Mouse (Mus musculus): ENCODE data around the gene Etnk1.
A peak's percentile ranks its signal among the peaks of the same experiment; 100 is the strongest.

Etnk1 gene

GRCm38 (mm10) chr6:143213461-143213860, 46.4 kb downstream of the Etnk1 start:
- no peak for DNase-seq (ENCODE audit: low read depth, low spot score)

GRCm38 (mm10) chr6:143216221-143216620, 49.2 kb downstream of the Etnk1 start:
- no peak for DNase-seq (ENCODE audit: low read depth, low spot score)

- peak; percentile 93 for DNase-seq (ENCODE audit: low read depth, low spot score)
These were observed 52.3 kb downstream of the Etnk1 start for GRCm38 (mm10) chr6:143219347-143219746.

GRCm38 (mm10) chr6:143221245-143221644, 54.2 kb downstream of the Etnk1 start:
- peak; percentile 54 for DNase-seq (ENCODE audit: low read depth, low spot score)

GRCm38 (mm10) chr6:143224057-143224456, 57.0 kb downstream of the Etnk1 start:
- no peak for DNase-seq (ENCODE audit: low read depth, low spot score)

- DNase-seq (ENCODE audit: low read depth, low spot score): no peak
These were observed 57.9 kb downstream of the Etnk1 start for GRCm38 (mm10) chr6:143224885-143225284.

GRCm38 (mm10) chr6:143228696-143229095, 61.7 kb downstream of the Etnk1 start:
- DNase-seq (ENCODE audit: low read depth, low spot score): no peak

- no peak for DNase-seq (ENCODE audit: low read depth, low spot score)
These were observed 62.9 kb downstream of the Etnk1 start for GRCm38 (mm10) chr6:143229906-143230305.

GRCm38 (mm10) chr6:143230888-143231287, 63.9 kb downstream of the Etnk1 start:
- DNase-seq (ENCODE audit: low read depth, low spot score): no peak

- no peak for DNase-seq (ENCODE audit: low read depth, low spot score)
These were observed 65.7 kb downstream of the Etnk1 start for GRCm38 (mm10) chr6:143232718-143233117.

GRCm38 (mm10) chr6:143234868-143235267, 67.8 kb downstream of the Etnk1 start:
- DNase-seq (ENCODE audit: low read depth, low spot score): no peak

GRCm38 (mm10) chr6:143239362-143240074, 72.5 kb downstream of the Etnk1 start:
- DNase-seq (ENCODE audit: low read depth, low spot score): no peak

GRCm38 (mm10) chr6:143243191-143243590, 76.2 kb downstream of the Etnk1 start:
- DNase-seq (ENCODE audit: low read depth, low spot score): no peak

- DNase-seq (ENCODE audit: low read depth, low spot score): no peak
These were observed 90.9 kb downstream of the Etnk1 start for GRCm38 (mm10) chr6:143257921-143258320.

- DNase-seq (ENCODE audit: low read depth, low spot score): no peak
These were observed 92.2 kb downstream of the Etnk1 start for GRCm38 (mm10) chr6:143259169-143259629.

- DNase-seq (ENCODE audit: low read depth, low spot score): no peak
These were observed 93.0 kb downstream of the Etnk1 start for GRCm38 (mm10) chr6:143259870-143260559.

GRCm38 (mm10) chr6:143260560-143261288, 93.7 kb downstream of the Etnk1 start:
- no peak for DNase-seq (ENCODE audit: low read depth, low spot score)

- peak; percentile 18 for DNase-seq (ENCODE audit: low read depth, low spot score)
These were observed 94.3 kb downstream of the Etnk1 start for GRCm38 (mm10) chr6:143261289-143261665.

GRCm38 (mm10) chr6:143265482-143265881, 98.5 kb downstream of the Etnk1 start:
- DNase-seq (ENCODE audit: low read depth, low spot score): no peak

- DNase-seq (ENCODE audit: low read depth, low spot score): peak; percentile 71
These were observed 112.2 kb downstream of the Etnk1 start for GRCm38 (mm10) chr6:143279222-143279621.

Measured in ES-CJ7 (cell line).